Mouse (Mus musculus) granulocyte monocyte progenitor cell, adult 5-6 weeks (primary cell): Measurements from ENCODE around the gene Catsperd. TPM values are rescaled to one million over a fixed set of nuclear protein-coding genes. Genes with fewer than 3 reads are reported as not detected.

Experiments used
- ATAC-seq: replicated peaks from 2 replicates; pipeline ENCODE4 v1.8.0; 2016; ENCODE audit warnings: mild to moderate bottlenecking, moderate TSS enrichment, inconsistent platforms; ENCODE audit not compliant: poor library complexity, severe bottlenecking
- total RNA-seq, 2 experiments: library from RNA; stranded (forward) in 1 of 2; stranded (reverse) in 1 of 2; fragments of 200-712, 200-1000 nt in 1 of 2; fragments of >200 nt in 1 of 2; fragmentation: Nextera tagmentation in 1 of 2; gene quantifications; 2 replicates each; pipeline ENCODE4 v1.2.3; 2014 to 2017

Catsperd gene
- total RNA-seq, 2 experiments from 2014 or later: 0.77 TPM; not detected in 1

- ATAC-seq: no peak
These were observed 75.1 kb downstream of the Catsperd start for GRCm38 (mm10) chr17:56703038-56703437.

GRCm38 (mm10) chr17:56706515-56706914 lies 78.6 kb downstream of the Catsperd start:
- ATAC-seq: no peak

DNA sequence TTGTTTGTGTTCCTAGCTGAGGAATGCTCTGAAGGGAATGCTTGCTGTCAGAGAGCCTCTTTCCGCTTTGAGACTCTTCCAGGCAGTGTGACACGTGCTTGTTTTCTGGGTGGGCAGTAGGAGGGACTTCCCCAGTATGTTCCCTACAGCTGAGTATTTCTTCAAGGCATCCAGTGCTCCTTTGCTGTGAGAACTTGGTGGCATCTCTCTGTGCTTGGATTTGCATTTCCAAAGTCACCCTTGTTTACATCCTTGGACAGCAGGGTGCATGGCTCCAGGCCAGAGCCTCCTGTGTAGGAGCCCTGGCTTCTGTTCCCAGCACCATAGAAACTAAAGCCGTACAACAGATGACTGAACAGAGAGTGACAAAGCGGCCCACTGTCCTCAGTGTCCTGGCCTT lies 80.7 kb downstream of the Catsperd start:
- no peak for ATAC-seq

DNA sequence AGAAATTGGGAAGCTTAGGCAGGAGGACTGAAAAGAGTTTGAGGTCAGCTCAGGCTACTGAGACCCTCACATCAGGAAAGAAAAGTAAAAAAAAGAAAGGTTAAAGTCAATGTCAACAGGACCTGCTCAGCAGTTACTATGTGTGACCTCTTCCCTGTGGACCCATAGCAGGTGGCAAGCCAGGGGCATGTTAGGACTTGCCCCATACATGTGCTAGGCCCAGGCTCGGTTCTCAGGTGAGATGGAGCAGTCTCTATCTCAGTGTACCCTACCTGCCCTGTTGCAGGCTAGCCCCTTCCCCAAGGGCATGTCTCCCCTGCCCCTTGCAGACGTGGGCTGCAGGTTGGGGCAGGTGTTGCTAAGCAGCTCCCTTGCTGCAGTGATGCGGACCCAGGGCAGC lies 81.8 kb downstream of the Catsperd start:
- ATAC-seq: no peak

Other genes starting within 250 kb of the Catsperd start
- gene Ptprs, start 151.7 kb upstream of the Catsperd start, total RNA-seq (2014; fragmentation: Nextera tagmentation): 62.2 and 73.5 TPM in 2 replicates
- 45.1 and 59.2 TPM in 2 replicates for gene Ptprs, start 151.7 kb upstream of the Catsperd start, total RNA-seq (2017)
- not detected in 2 replicates for gene Znrf4, start 115.7 kb upstream of the Catsperd start, total RNA-seq (2014; fragmentation: Nextera tagmentation)
- gene Znrf4, start 115.7 kb upstream of the Catsperd start, total RNA-seq (2017): not detected in 2 replicates
- 0.84 and 1.1 TPM in 2 replicates for gene Gm20219, start 73.8 kb upstream of the Catsperd start, total RNA-seq (2014; fragmentation: Nextera tagmentation)
- gene Gm20219, start 73.8 kb upstream of the Catsperd start, total RNA-seq (2017): 0.41 TPM in 1 of 2 replicates, not detected in the other
- 99.5 and 132 TPM in 2 replicates for gene Safb2, start 43.6 kb upstream of the Catsperd start, total RNA-seq (2014; fragmentation: Nextera tagmentation)
- gene Safb2, start 43.6 kb upstream of the Catsperd start, total RNA-seq (2017): 66.4 and 76.5 TPM in 2 replicates
- gene Safb, start 43.3 kb upstream of the Catsperd start, total RNA-seq (2014; fragmentation: Nextera tagmentation): 69.1 and 99.9 TPM in 2 replicates
- gene Safb, start 43.3 kb upstream of the Catsperd start, total RNA-seq (2017): 72.9 and 77.2 TPM in 2 replicates
- 140 and 159 TPM in 2 replicates for gene 2410015M20Rik, start 18.4 kb upstream of the Catsperd start, total RNA-seq (2014; fragmentation: Nextera tagmentation)
- gene 2410015M20Rik, start 18.4 kb upstream of the Catsperd start, total RNA-seq (2017): 147 and 185 TPM in 2 replicates
- gene Rpl36, start 14.7 kb upstream of the Catsperd start, total RNA-seq (2014; fragmentation: Nextera tagmentation): 1,578 and 3,268 TPM in 2 replicates
- gene Rpl36, start 14.7 kb upstream of the Catsperd start, total RNA-seq (2017): 2,318 and 2,523 TPM in 2 replicates
- 38.2 and 45.5 TPM in 2 replicates for gene Lonp1, start 1.3 kb upstream of the Catsperd start, total RNA-seq (2014; fragmentation: Nextera tagmentation)
- gene Lonp1, start 1.3 kb upstream of the Catsperd start, total RNA-seq (2017): 64.1 and 68.4 TPM in 2 replicates
- 43.9 and 64.7 TPM in 2 replicates for gene Ranbp3, start 45.2 kb downstream of the Catsperd start, total RNA-seq (2014; fragmentation: Nextera tagmentation)
- 57.2 and 70.1 TPM in 2 replicates for gene Ranbp3, start 45.2 kb downstream of the Catsperd start, total RNA-seq (2017)
- 134 and 201 TPM in 2 replicates for gene Ndufa11, start 89.6 kb downstream of the Catsperd start, total RNA-seq (2014; fragmentation: Nextera tagmentation)
- 99.5 and 106 TPM in 2 replicates for gene Ndufa11, start 89.6 kb downstream of the Catsperd start, total RNA-seq (2017)
- 5.3 and 9.1 TPM in 2 replicates for gene Vmac, start 89.9 kb downstream of the Catsperd start, total RNA-seq (2014; fragmentation: Nextera tagmentation)
- gene Vmac, start 89.9 kb downstream of the Catsperd start, total RNA-seq (2017): 3.7 and 9.1 TPM in 2 replicates
- gene Nrtn, start 129.4 kb downstream of the Catsperd start, total RNA-seq (2014; fragmentation: Nextera tagmentation): not detected in 2 replicates
- gene Nrtn, start 129.4 kb downstream of the Catsperd start, total RNA-seq (2017): not detected in 2 replicates
- 20.5 and 22.8 TPM in 2 replicates for gene Dus3l, start 136.6 kb downstream of the Catsperd start, total RNA-seq (2014; fragmentation: Nextera tagmentation)
- gene Dus3l, start 136.6 kb downstream of the Catsperd start, total RNA-seq (2017): 18.2 and 21.8 TPM in 2 replicates
- gene Prr22, start 142.1 kb downstream of the Catsperd start, total RNA-seq (2014; fragmentation: Nextera tagmentation): 0.17 and 2.6 TPM in 2 replicates
- 1.6 and 1.7 TPM in 2 replicates for gene Prr22, start 142.1 kb downstream of the Catsperd start, total RNA-seq (2017)
- gene Rfx2, start 202.9 kb downstream of the Catsperd start, total RNA-seq (2014; fragmentation: Nextera tagmentation): 4.4 and 6.4 TPM in 2 replicates
- gene Rfx2, start 202.9 kb downstream of the Catsperd start, total RNA-seq (2017): 1.6 and 2.8 TPM in 2 replicates
- gene Acsbg2, start 246.3 kb downstream of the Catsperd start, total RNA-seq (2014; fragmentation: Nextera tagmentation): not detected in 2 replicates
- not detected in 2 replicates for gene Acsbg2, start 246.3 kb downstream of the Catsperd start, total RNA-seq (2017)
- 0.47 TPM in 1 of 2 replicates, not detected in the other for gene 1700061G19Rik, start 247.3 kb downstream of the Catsperd start, total RNA-seq (2014; fragmentation: Nextera tagmentation)
- gene 1700061G19Rik, start 247.3 kb downstream of the Catsperd start, total RNA-seq (2017): 0.17 TPM in 1 of 2 replicates, not detected in the other